Mouse (Mus musculus) kidney, postnatal 0 days (tissue): ENCODE data around the gene Nudt14. TPM values are rescaled to one million over a fixed set of nuclear protein-coding genes. Genes with fewer than 3 reads are reported as not detected.
A peak's percentile ranks its signal among the peaks of the same experiment; 100 is the strongest.

Experiments
- ATAC-seq: fragments of 200-750 bp; cut with Nextera tagmentation; replicated peaks from 2 replicates; pipeline ENCODE4 v1.8.0; 2017; ENCODE audit warnings: low read depth, moderate number of reproducible peaks, moderate TSS enrichment, moderate library complexity; ENCODE audit not compliant: low FRiP score
- DNase-seq: peaks from one replicate; pipeline ENCODE4 v3.0.0-alpha.2; 2016; ENCODE audit warnings: low spot score
- H3K27ac ChIP-seq: fragments of 300-500 bp; sonication (generic); 2 replicates; pipeline ENCODE4 v1.5.1; 2014; ENCODE audit warnings: mild to moderate bottlenecking
- H3K27me3 ChIP-seq: fragments of 300-500 bp; sonication (generic); 2 replicates; pipeline ENCODE4 v1.6.1; 2014; ENCODE audit warnings: low read length, mixed read lengths; ENCODE audit not compliant: insufficient read depth
- H3K36me3 ChIP-seq: fragments of 300-500 bp; sonication (generic); 2 replicates; pipeline ENCODE4 v1.6.1; 2014; ENCODE audit warnings: low read length, mixed read lengths; ENCODE audit not compliant: insufficient read depth
- H3K4me1 ChIP-seq: fragments of 300-500 bp; sonication (generic); replicated peaks from 2 replicates; pipeline ENCODE4 v1.6.1; 2014; ENCODE audit warnings: antibody characterized with exemption, low read length, mixed read lengths; ENCODE audit not compliant: insufficient read depth
- H3K4me2 ChIP-seq: fragments of 300-500 bp; sonication (generic); 2 replicates; pipeline ENCODE4 v1.6.1; 2014; ENCODE audit warnings: mild to moderate bottlenecking, low read length, moderate library complexity, mixed read lengths
- H3K4me3 ChIP-seq: fragments of 300-500 bp; sonication (generic); replicated peaks from 2 replicates; pipeline ENCODE4 v1.5.1; 2014; ENCODE audit warnings: low read depth, low read length
- H3K9ac ChIP-seq: fragments of 300-500 bp; sonication (generic); 2 replicates; pipeline ENCODE4 v1.6.1; 2014; ENCODE audit warnings: low read depth, low read length
- H3K9me3 ChIP-seq: fragments of 300-500 bp; sonication (generic); replicated peaks from 2 replicates; pipeline ENCODE4 v1.6.1; 2016; ENCODE audit warnings: low read length, inconsistent platforms, mixed read lengths
- CTCF ChIP-seq: IDR thresholded peaks from 2 replicates; pipeline ENCODE4 v1.5.1; 2016; ENCODE audit warnings: antibody characterized with exemption, low read depth, mild to moderate bottlenecking, moderate library complexity
- WGBS: fragments of 180-500 bp; shearing (Covaris S2); extraction: QIAGEN DNeasy Blood & Tissue Kit; methylation state at CpG from one replicate; pipeline ENCODE4 v1.1.7; 2014; 5-methylcytosine and 5-hydroxymethylcytosine counted together
- polyA plus RNA-seq: library from polyadenylated mRNA; unstranded; fragments of >200 nt; fragmentation: Nextera tagmentation; extraction: Ambion mirVana; gene quantifications from 2 replicates; pipeline ENCODE4 v1.2.1, GENCODE M21; 2015

The Nudt14 gene
- polyA plus RNA-seq, 1 experiment from 2014 or later, result 99.2 TPM

- no peak overlapping the region for H3K4me3 ChIP-seq
- H3K4me2 ChIP-seq, result no peak overlapping the region
- no peak overlapping the region for H3K27ac ChIP-seq
- no peak overlapping the region for H3K9ac ChIP-seq
- 91% methylated on average over 17 of the region's 17 CpGs for WGBS
- no peaks in the 10 kb centered on the region for H3K27me3 ChIP-seq
- no peaks in the 10 kb centered on the region for H3K9me3 ChIP-seq
- ATAC-seq, result no peak
- TF ChIP-seq CTCF, result no peak
- H3K4me1 ChIP-seq, result no peaks in the 10 kb centered on the region
- DNase-seq, result no peak
- no peaks in the 10 kb centered on the region for H3K36me3 ChIP-seq
These were observed 30.2 kb downstream of the Nudt14 start for GRCm38 (mm10) chr12:112911701-112912100.

- WGBS, result 94% methylated on average over 22 of the region's 22 CpGs
- DNase-seq (no peak), ATAC-seq (no peak)
- no peak for TF ChIP-seq CTCF
- Histone ChIP-seq H3K36me3 (no peaks in the 10 kb centered on the region), H3K4me2 (no peak overlapping the region), H3K27ac (no peak overlapping the region), H3K4me1 (no peaks in the 10 kb centered on the region), H3K9ac (no peak overlapping the region), H3K9me3 (no peaks in the 10 kb centered on the region), H3K27me3 (no peaks in the 10 kb centered on the region), H3K4me3 (no peak overlapping the region)
These were observed 32.9 kb downstream of the Nudt14 start for GRCm38 (mm10) chr12:112908991-112909390.

- no peak overlapping the region for H3K9ac ChIP-seq
- no peaks in the 10 kb centered on the region for H3K27me3 ChIP-seq
- H3K4me2 ChIP-seq, result no peak overlapping the region
- H3K4me1 ChIP-seq, result no peaks in the 10 kb centered on the region
- no peak overlapping the region for H3K27ac ChIP-seq
- whole genome bisulfite sequencing, result 69% methylated on average over 5 of the region's 5 CpGs
- H3K36me3 ChIP-seq, result no peaks in the 10 kb centered on the region
- DNase-seq, result no peak
- H3K9me3 ChIP-seq, result no peaks in the 10 kb centered on the region
- ATAC-seq, result no peak
- H3K4me3 ChIP-seq, result no peak overlapping the region
- TF ChIP-seq CTCF, result no peak
These were observed 36.9 kb downstream of the Nudt14 start for GRCm38 (mm10) chr12:112905001-112905400.

- no peaks in the 10 kb centered on the region for H3K9me3 ChIP-seq
- no peaks in the 10 kb centered on the region for H3K4me1 ChIP-seq
- ATAC-seq (peak; percentile 60; the same call in 1 of the 2 replicates), DNase-seq (no peak)
- no peak overlapping the region for H3K4me2 ChIP-seq
- no peaks in the 10 kb centered on the region for H3K36me3 ChIP-seq
- TF ChIP-seq CTCF, result no peak
- no peak overlapping the region for H3K27ac ChIP-seq
- H3K4me3 ChIP-seq, result no peak overlapping the region
- no peak overlapping the region for H3K9ac ChIP-seq
- WGBS, result 34% methylated on average over 8 of the region's 8 CpGs
- H3K27me3 ChIP-seq, result no peaks in the 10 kb centered on the region
These were observed 38.0 kb downstream of the Nudt14 start for GRCm38 (mm10) chr12:112903941-112904340.

- no peak overlapping the region for H3K4me2 ChIP-seq
- H3K9ac ChIP-seq, result no peak overlapping the region
- H3K36me3 ChIP-seq, result no peaks in the 10 kb centered on the region
- 83% methylated on average over 9 of the region's 9 CpGs for WGBS
- H3K27ac ChIP-seq, result no peak overlapping the region
- no peak for ATAC-seq
- H3K4me3 ChIP-seq, result no peak overlapping the region
- no peaks in the 10 kb centered on the region for H3K27me3 ChIP-seq
- no peak for DNase-seq
- H3K9me3 ChIP-seq, result no peaks in the 10 kb centered on the region
- no peaks in the 10 kb centered on the region for H3K4me1 ChIP-seq
- TF ChIP-seq CTCF, result no peak
These were observed 41.3 kb downstream of the Nudt14 start for GRCm38 (mm10) chr12:112900641-112901040.

GRCm38 (mm10) chr12:112898960-112899359 lies 43.0 kb downstream of the Nudt14 start:
- no peaks in the 10 kb centered on the region for H3K4me1 ChIP-seq

GRCm38 (mm10) chr12:112898351-112898750 lies 43.6 kb downstream of the Nudt14 start:
- ATAC-seq, result no peak
- no peaks in the 10 kb centered on the region for H3K27me3 ChIP-seq
- H3K4me3 ChIP-seq, result no peak overlapping the region
- no peaks in the 10 kb centered on the region for H3K9me3 ChIP-seq
- H3K4me2 ChIP-seq, result peak overlapping the region; percentile 27; the same call in 1 of the 2 replicates
- H3K4me1 ChIP-seq, result no peaks in the 10 kb centered on the region
- TF ChIP-seq CTCF, result no peak
- no peak for DNase-seq
- WGBS, result 44% methylated on average over 12 of the region's 12 CpGs
- H3K27ac ChIP-seq, result no peak overlapping the region
- no peak overlapping the region for H3K9ac ChIP-seq
- H3K36me3 ChIP-seq, result no peaks in the 10 kb centered on the region

More at GRCm38 (mm10) chr12:112898960-112899359, 43.0 kb downstream of the Nudt14 start:
- Histone ChIP-seq H3K4me2 (no peak overlapping the region), H3K36me3 (no peaks in the 10 kb centered on the region), H3K9ac (no peak overlapping the region), H3K27me3 (no peaks in the 10 kb centered on the region), H3K27ac (no peak overlapping the region), H3K4me3 (no peak overlapping the region), H3K9me3 (no peaks in the 10 kb centered on the region)
- whole genome bisulfite sequencing, result 50% methylated on average over 4 of the region's 4 CpGs
- ATAC-seq (no peak), DNase-seq (no peak)
- TF ChIP-seq CTCF, result no peak
